Mouse (Mus musculus) olfactory bulb, adult 2 months (tissue): ENCODE measurements around the gene Tctex1d4. TPM values are rescaled to one million over a fixed set of nuclear protein-coding genes. Genes with fewer than 3 reads are reported as not detected.
A peak's percentile ranks its signal among the peaks of the same experiment; 100 is the strongest.

Experiments used
- H3K27ac ChIP-seq: fragments of 200-500 bp; 2 replicates; pipeline ENCODE4 v1.5.1; 2012; ENCODE audit warnings: low read depth, low read length; ENCODE audit not compliant: insufficient read depth
- H3K4me1 ChIP-seq: fragments of 200-500 bp; 2 replicates; pipeline ENCODE4 v1.6.1; 2012; ENCODE audit warnings: low read length; ENCODE audit not compliant: control insufficient read depth, insufficient read depth
- H3K4me3 ChIP-seq: fragments of 200-500 bp; 2 replicates; pipeline ENCODE4 v1.5.1; 2012; ENCODE audit warnings: mild to moderate bottlenecking, low read depth, low read length, moderate library complexity; ENCODE audit not compliant: insufficient read depth
- CTCF ChIP-seq: fragments of 200-500 bp; IDR thresholded peaks from 2 replicates; pipeline ENCODE4 v1.5.1; 2012; ENCODE audit warnings: low read depth, mild to moderate bottlenecking, low read length, moderate library complexity; ENCODE audit not compliant: insufficient read depth
- POLR2A ChIP-seq: fragments of 200-500 bp; IDR thresholded peaks from 2 replicates; pipeline ENCODE4 v1.6.1; 2012; ENCODE audit warnings: mild to moderate bottlenecking, low read depth, low read length, moderate library complexity; ENCODE audit not compliant: insufficient read depth
- WGBS: fragments of 180-500 bp; shearing (Covaris S2); methylation state at CpG from one replicate; pipeline ENCODE4 v1.1.7; 2018; 5-methylcytosine and 5-hydroxymethylcytosine counted together
- polyA plus RNA-seq: library from polyadenylated mRNA; stranded (reverse); fragments of >200 nt; gene quantifications from 2 replicates; pipeline ENCODE4 v1.2.4, GENCODE M21; 2012; ENCODE audit warnings: low replicate concordance; ENCODE audit not compliant: missing spikeins, insufficient read depth, insufficient read length

The Tctex1d4 gene
- polyA plus RNA-seq, result not detected in 2 replicates

GRCm38 (mm10) chr4:117126675-117127290, at the start of gene Tctex1d4:
Gene Tctex1d4 (plus strand): TSS chr4:117126794.
- WGBS, result 77% methylated on average over 9 of the region's 9 CpGs
- TF ChIP-seq CTCF (no peak), POLR2A (no peak)

GRCm38 (mm10) chr4:117087948-117088640, 38.5 kb upstream of the Tctex1d4 start:
- TF ChIP-seq CTCF (no peak), POLR2A (no peak)
- H3K27ac ChIP-seq, result no peak overlapping the region
- 83% methylated on average over 7 of the region's 7 CpGs for WGBS

More at GRCm38 (mm10) chr4:117126675-117127290, at the start of gene Tctex1d4:
- H3K4me3 ChIP-seq, result no peak within 1 kb of the TSS
- H3K4me1 ChIP-seq, result peaks cover 33% of the 10 kb centered on the region
- peak within 1 kb of the TSS; percentile 71 for H3K27ac ChIP-seq

GRCm38 (mm10) chr4:117090586-117090985, 36.0 kb upstream of the Tctex1d4 start:
- Histone ChIP-seq H3K4me3 (no peak overlapping the region), H3K4me1 (peaks cover 2% of the 10 kb centered on the region), H3K27ac (no peak overlapping the region)
- TF ChIP-seq POLR2A, result no peak
- no peak for TF ChIP-seq CTCF
- 88% methylated on average over 7 of the region's 7 CpGs for WGBS

More at GRCm38 (mm10) chr4:117087948-117088640, 38.5 kb upstream of the Tctex1d4 start:
- Histone ChIP-seq H3K4me3 (no peak overlapping the region), H3K4me1 (no peaks in the 10 kb centered on the region)

GRCm38 (mm10) chr4:117094626-117095361, 31.8 kb upstream of the Tctex1d4 start:
- TF ChIP-seq POLR2A, result no peak
- Histone ChIP-seq H3K27ac (no peak overlapping the region), H3K4me3 (no peak overlapping the region), H3K4me1 (peaks cover 19% of the 10 kb centered on the region)
- WGBS, result 77% methylated on average over 3 of the region's 3 CpGs

- TF ChIP-seq CTCF (no peak), POLR2A (no peak)
- H3K27ac ChIP-seq, result no peak within 1 kb of the TSS; the same call in 1 of the 2 replicates
- WGBS, result under 1% methylated on average over 49 of the region's 50 CpGs
Observed at GRCm38 (mm10) chr4:117095551-117096452, 30.8 kb upstream of the Tctex1d4 start, which contains the start of gene Ptch2. Gene Ptch2 (plus strand): TSS chr4:117096075.

GRCm38 (mm10) chr4:117096666-117097065, 29.9 kb upstream of the Tctex1d4 start:
- TF ChIP-seq CTCF (no peak), POLR2A (no peak)
- Histone ChIP-seq H3K4me1 (peaks cover 19% of the 10 kb centered on the region), H3K4me3 (peak overlapping the region; percentile 28), H3K27ac (no peak overlapping the region)
- WGBS, result 19% methylated on average over 5 of the region's 5 CpGs

More at GRCm38 (mm10) chr4:117095551-117096452, 30.8 kb upstream of the Tctex1d4 start, which contains the start of gene Ptch2:
- Histone ChIP-seq H3K4me3 (peak within 1 kb of the TSS; percentile 73), H3K4me1 (peaks cover 19% of the 10 kb centered on the region)

GRCm38 (mm10) chr4:117097969-117098763, 28.4 kb upstream of the Tctex1d4 start:
- Histone ChIP-seq H3K4me3 (no peak overlapping the region), H3K27ac (no peak overlapping the region), H3K4me1 (peaks cover 19% of the 10 kb centered on the region)
- 60% methylated on average over 8 of the region's 8 CpGs for WGBS
- TF ChIP-seq CTCF (no peak), POLR2A (no peak)
